Comparison of ENCODE assay signal across 8 mouse cellular contexts in genomic region chr7:4684632-4685417, GRCm38 (mm10). TPM values are rescaled to one million over a fixed set of nuclear protein-coding genes. Genes with fewer than 3 reads are reported as not detected.
DNase-seq lines count a peak whose midpoint lies in the region; ATAC-seq and TF ChIP-seq lines count a peak whose summit lies in the region.

Gene Hspbp1, minus strand, starts transcription at chr7:4685068.

- peak within 1 kb of the TSS; percentile 67 for H3K4me3 ChIP-seq in cortical plate, adult 2 months (ENCODE audit: insufficient read depth, low read length)
- H3K4me3 ChIP-seq in megakaryocyte, embryonic 14.5 days (replicated peaks): peak within 1 kb of the TSS; percentile 96

- H3K36me3 ChIP-seq in megakaryocyte, embryonic 14.5 days (replicated peaks; ENCODE audit: low read length): peaks cover 15% of the 10 kb centered on the region

- no peak for TF ChIP-seq CTCF in cortical plate, adult 2 months (IDR thresholded peaks at IDR 0.05; ENCODE audit: extremely low read depth, insufficient read depth, low read length)

- peak; percentile 95 for ATAC-seq in activated CD4-positive, CD25-positive, alpha-beta regulatory T cell, adult 4 months

- no peaks in the 10 kb centered on the region for H3K9me3 ChIP-seq in megakaryocyte, embryonic 14.5 days

- peak; percentile 60; the same call in 1 of the 2 replicates for TF ChIP-seq POLR2A in cortical plate, adult 2 months (IDR thresholded peaks at IDR 0.05; ENCODE audit: extremely low read depth, insufficient read depth, low read length)

- H3K27ac ChIP-seq in cortical plate, adult 2 months (ENCODE audit: insufficient read depth, low read length): peak within 1 kb of the TSS; percentile 1

- H3K4me1 ChIP-seq in cortical plate, adult 2 months (ENCODE audit: control insufficient read depth, insufficient read depth, low read length): peaks cover 2% of the 10 kb centered on the region; the same call in 1 of the 2 replicates
- peaks cover 33% of the 10 kb centered on the region for H3K4me1 ChIP-seq in megakaryocyte, embryonic 14.5 days

- DNase-seq in gastrocnemius, adult 8-10 months (ENCODE audit: low spot score in 2 of 2): peak; percentile 88 to 94
- DNase-seq in hindlimb bud, embryonic 11.5 days (ENCODE audit: extremely low spot score, low read depth, low spot score): peak; percentile 95
- DNase-seq in left cerebral cortex, adult 8-10 months (ENCODE audit: low spot score in 2 of 2): peak; percentile 84 to 94
- peak; percentile 92 to 96 for DNase-seq in right cerebral cortex, postnatal 10 days (ENCODE audit: low spot score in 2 of 2)
- DNase-seq in urinary bladder, postnatal 25 days (ENCODE audit: low spot score): peak; percentile 87

- H3K27me3 ChIP-seq in megakaryocyte, embryonic 14.5 days (replicated peaks): no peaks in the 10 kb centered on the region

RNA-seq across cellular contexts. Expression of gene Hspbp1, which starts in this region (rescaled TPM):
- polyA plus RNA-seq in activated CD4-positive, CD25-positive, alpha-beta regulatory T cell, adult 4 months (2017; shearing (Covaris generic)): 10 to 100 TPM; 38.9 to 60.9 TPM
- 107 and 108 TPM in 2 replicates for polyA plus RNA-seq in cortical plate, adult 2 months (2012; rRNA removed)
- 10 to 100 TPM; 23.4 to 28.8 (median 24.4) TPM for total RNA-seq in gastrocnemius, adult 8-10 months (2022)
- 10 to 100 TPM; 83.7 to 95.5 (median 89.4) TPM for total RNA-seq in left cerebral cortex, adult 8-10 months (2022)
- 71.8 and 116 TPM in 2 replicates for polyA plus RNA-seq in megakaryocyte, embryonic 14.5 days (2012; ENCODE audit: insufficient read depth, low replicate concordance)

Comparison
In these comparisons a context has a peak if more than half of its experiments do, and no peak if none do; other contexts are left out.
1. Peak in every context shown above with its lines: DNase-seq, ATAC-seq, H3K4me3 ChIP-seq and H3K27ac ChIP-seq.